Mouse (Mus musculus) MEL (cell line): ENCODE measurements at regions not wholly inside any gene's neighbourhood (a gene's known extent, or its start where the extent isn't known, plus 50 kb on each side); places are given as distances from the start of the nearest gene placed in this dataset.

Experiments
- DNase-seq: peaks from one replicate; pipeline ENCODE4 v3.0.0; 2011; ENCODE audit warnings: low read depth, low spot score
- H3K27ac ChIP-seq: 2 replicates; pipeline ENCODE4 v1.5.1; 2012; ENCODE audit warnings: low read depth, mild to moderate bottlenecking, control low read depth, low read length, moderate library complexity; ENCODE audit not compliant: control insufficient read depth
- H3K27me3 ChIP-seq, 2 experiments: fragments of 150-350 bp in 1 of 2; sonication (generic) in 1 of 2; 2 replicates each; pipeline ENCODE4 v1.6.1; 2012; ENCODE audit warnings: low read length in 2 of 2, mild to moderate bottlenecking in 2 of 2, improper control_type of control experiment in 1 of 2, moderate library complexity in 1 of 2; ENCODE audit not compliant: insufficient read depth in 2 of 2, control insufficient read depth in 1 of 2
- H3K36me3 ChIP-seq, 2 experiments: 2 replicates each; pipeline ENCODE4 v1.6.1; 2012 to 2014; ENCODE audit warnings: low read length in 2 of 2, improper control_type of control experiment in 1 of 2, inconsistent platforms in 1 of 2, mild to moderate bottlenecking in 1 of 2; ENCODE audit not compliant: insufficient read depth in 2 of 2, control insufficient read depth in 1 of 2
- H3K4me1 ChIP-seq, 2 experiments: fragments of 150-350 bp in 1 of 2; sonication (generic) in 1 of 2; 2 replicates each; pipeline ENCODE4 v1.6.1; 2012; ENCODE audit warnings: low read length in 2 of 2, improper control_type of control experiment in 1 of 2, mild to moderate bottlenecking in 1 of 2; ENCODE audit not compliant: insufficient read depth in 2 of 2, control insufficient read depth in 1 of 2
- H3K4me3 ChIP-seq, 2 experiments: fragments of 150-350 bp in 1 of 2; sonication (generic) in 1 of 2; 2 replicates each; pipeline ENCODE4 v1.5.1; 2012; ENCODE audit warnings: low read depth in 2 of 2, low read length in 2 of 2, mild to moderate bottlenecking in 2 of 2, moderate library complexity in 2 of 2, control low read depth in 1 of 2, improper control_type of control experiment in 1 of 2; ENCODE audit not compliant: control insufficient read depth in 1 of 2, insufficient read depth in 1 of 2
- H3K79me2 ChIP-seq: 2 replicates; pipeline ENCODE4 v1.6.1; 2012; ENCODE audit warnings: mild to moderate bottlenecking, low read length, moderate library complexity; ENCODE audit not compliant: control insufficient read depth, poor library complexity, insufficient read depth
- H3K9ac ChIP-seq: 2 replicates; pipeline ENCODE4 v1.6.1; 2012; ENCODE audit warnings: low read depth, mild to moderate bottlenecking, control low read depth, low read length, moderate library complexity; ENCODE audit not compliant: control insufficient read depth, poor library complexity, severe bottlenecking
- H3K9me3 ChIP-seq: fragments of 150-350 bp; sonication (generic); replicated peaks from 2 replicates; pipeline ENCODE4 v1.6.1; 2012; ENCODE audit warnings: mild to moderate bottlenecking, low read length, improper control_type of control experiment, moderate library complexity; ENCODE audit not compliant: insufficient read depth
- BHLHE40 ChIP-seq: IDR thresholded peaks from 2 replicates; pipeline ENCODE4 v1.6.1; 2012; ENCODE audit warnings: low read depth, mild to moderate bottlenecking, inconsistent platforms, low read length, improper control_type of control experiment, borderline replicate concordance
- E2F4 ChIP-seq: IDR thresholded peaks from 2 replicates; pipeline ENCODE4 v1.6.1; 2011; ENCODE audit warnings: low read depth, low read length, improper control_type of control experiment, borderline replicate concordance
- ELF1 ChIP-seq: IDR thresholded peaks from 2 replicates; pipeline ENCODE4 v1.6.1; 2014; ENCODE audit warnings: low read depth, mild to moderate bottlenecking, inconsistent platforms, low read length, improper control_type of control experiment, moderate library complexity
- EP300 ChIP-seq, 2 experiments: IDR thresholded peaks; 2 replicates each; pipeline ENCODE4 v1.6.1; 2011; ENCODE audit warnings: improper control_type of control experiment in 2 of 2, low read length in 2 of 2, low read depth in 1 of 2, mild to moderate bottlenecking in 1 of 2
- ETS1 ChIP-seq: IDR thresholded peaks from 2 replicates; pipeline ENCODE4 v1.6.1; 2012; ENCODE audit warnings: low read depth, mild to moderate bottlenecking, inconsistent platforms, low read length, improper control_type of control experiment, moderate library complexity
- MAFK ChIP-seq: IDR thresholded peaks from 2 replicates; pipeline ENCODE4 v1.6.1; 2011; ENCODE audit warnings: low read depth, mild to moderate bottlenecking, low read length, improper control_type of control experiment, borderline replicate concordance
- MAZ ChIP-seq: IDR thresholded peaks from 2 replicates; pipeline ENCODE4 v1.6.1; 2012; ENCODE audit warnings: low read depth, mild to moderate bottlenecking, inconsistent platforms, low read length, improper control_type of control experiment
- MEF2A ChIP-seq: IDR thresholded peaks from 2 replicates; pipeline ENCODE4 v1.6.1; 2014; ENCODE audit warnings: low read depth, mild to moderate bottlenecking, inconsistent platforms, low read length, improper control_type of control experiment; ENCODE audit not compliant: poor library complexity, insufficient replicate concordance, severe bottlenecking; ENCODE audit errors: extremely low read depth
- MXI1 ChIP-seq: IDR thresholded peaks from 2 replicates; pipeline ENCODE4 v1.6.1; 2011; ENCODE audit warnings: mild to moderate bottlenecking, low read depth, low read length, improper control_type of control experiment
- MYC ChIP-seq: IDR thresholded peaks from 2 replicates; pipeline ENCODE4 v1.6.1; 2011; ENCODE audit warnings: low read depth, mild to moderate bottlenecking, low read length, improper control_type of control experiment, moderate library complexity
- POLR2A ChIP-seq, 2 experiments: IDR thresholded peaks; 2 replicates each; pipeline ENCODE4 v1.6.1; 2011 to 2012; ENCODE audit warnings: low read length in 2 of 2, mild to moderate bottlenecking in 2 of 2, control low read depth in 1 of 2, improper control_type of control experiment in 1 of 2, low read depth in 1 of 2, moderate library complexity in 1 of 2; ENCODE audit not compliant: control insufficient read depth in 1 of 2, insufficient read depth in 1 of 2, poor library complexity in 1 of 2
- RAD21 ChIP-seq: IDR thresholded peaks from 2 replicates; pipeline ENCODE4 v1.6.1; 2011; ENCODE audit warnings: mild to moderate bottlenecking, low read depth, low read length, improper control_type of control experiment
- RCOR1 ChIP-seq: IDR thresholded peaks from 2 replicates; pipeline ENCODE4 v1.6.1; 2012; ENCODE audit warnings: low read depth, mild to moderate bottlenecking, inconsistent platforms, low read length, improper control_type of control experiment
- SIN3A ChIP-seq: IDR thresholded peaks from 2 replicates; pipeline ENCODE4 v1.6.1; 2012; ENCODE audit warnings: low read length, improper control_type of control experiment, inconsistent platforms
- TAL1 ChIP-seq: IDR thresholded peaks from 2 replicates; pipeline ENCODE4 v1.6.1; 2012; ENCODE audit warnings: mild to moderate bottlenecking, inconsistent platforms, low read length, moderate library complexity, mixed read lengths
- USF1 ChIP-seq: IDR thresholded peaks from 2 replicates; pipeline ENCODE4 v1.6.1; 2014; ENCODE audit warnings: low read depth, mild to moderate bottlenecking, inconsistent platforms, low read length, improper control_type of control experiment, moderate library complexity
- USF2 ChIP-seq, 2 experiments: IDR thresholded peaks; 2 replicates each; pipeline ENCODE4 v1.6.1; 2011 to 2012; ENCODE audit warnings: improper control_type of control experiment in 2 of 2, low read length in 2 of 2, borderline replicate concordance in 1 of 2, inconsistent platforms in 1 of 2, low read depth in 1 of 2, mild to moderate bottlenecking in 1 of 2; ENCODE audit not compliant: insufficient read depth in 1 of 2
- ZC3H11A ChIP-seq: IDR thresholded peaks from 2 replicates; pipeline ENCODE4 v1.6.1; 2012; ENCODE audit warnings: low read depth, mild to moderate bottlenecking, inconsistent platforms, low read length, improper control_type of control experiment
- ZKSCAN1 ChIP-seq: IDR thresholded peaks from 2 replicates; pipeline ENCODE4 v1.6.1; 2012; ENCODE audit warnings: low read depth, mild to moderate bottlenecking, inconsistent platforms, low read length, improper control_type of control experiment, moderate library complexity

DNA sequence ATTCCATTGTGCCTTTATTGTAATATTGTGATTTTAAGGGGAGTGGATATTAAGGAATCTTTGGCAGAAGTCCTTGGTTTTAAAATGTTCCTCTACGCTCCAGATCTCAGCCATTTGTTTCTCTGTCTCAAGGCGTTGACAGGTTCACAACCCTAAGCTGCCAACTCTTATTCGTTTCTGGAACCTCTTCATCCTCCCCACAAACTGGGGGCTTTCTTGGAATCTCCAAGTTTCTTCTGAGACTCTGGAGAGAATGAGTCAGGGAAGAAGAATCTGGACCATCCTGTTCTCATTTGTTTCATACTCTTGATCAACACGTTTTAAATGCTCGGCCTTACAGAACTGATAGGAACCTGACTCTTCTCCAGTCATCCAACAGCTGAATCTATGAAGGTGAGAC lies 351.4 kb upstream of the Nfe2l3 start:
- Histone ChIP-seq H3K4me3 (no peak overlapping the region), H3K4me1 (no peaks in the 10 kb centered on the region), H3K27me3 (no peaks in the 10 kb centered on the region), H3K9ac (no peak overlapping the region), H3K27ac (no peak overlapping the region), H3K36me3 (no peaks in the 10 kb centered on the region), H3K9me3 (no peaks in the 10 kb centered on the region), H3K79me2 (no peaks in the 10 kb centered on the region)
- no peak for TF ChIP-seq E2F4
- no peak for TF ChIP-seq ZC3H11A
- no peak for TF ChIP-seq MXI1
- no peak for TF ChIP-seq ETS1
- TF ChIP-seq MYC, result no peak
- no peak for TF ChIP-seq EP300 (IDR thresholded peaks at IDR 0.05; ENCODE audit: low read depth in 1 of 2, low read length in 2 of 2)
- no peak for TF ChIP-seq USF2 (IDR thresholded peaks at IDR 0.05; ENCODE audit: borderline replicate concordance in 1 of 2, insufficient read depth in 1 of 2, low read depth in 1 of 2, low read length in 2 of 2)
- TF ChIP-seq TAL1, result no peak
- no peak for TF ChIP-seq POLR2A (IDR thresholded peaks at IDR 0.05; ENCODE audit: control insufficient read depth in 1 of 2, insufficient read depth in 1 of 2, low read depth in 1 of 2, low read length in 2 of 2, poor library complexity in 1 of 2)
- TF ChIP-seq RAD21, result no peak
- no peak for DNase-seq

DNA sequence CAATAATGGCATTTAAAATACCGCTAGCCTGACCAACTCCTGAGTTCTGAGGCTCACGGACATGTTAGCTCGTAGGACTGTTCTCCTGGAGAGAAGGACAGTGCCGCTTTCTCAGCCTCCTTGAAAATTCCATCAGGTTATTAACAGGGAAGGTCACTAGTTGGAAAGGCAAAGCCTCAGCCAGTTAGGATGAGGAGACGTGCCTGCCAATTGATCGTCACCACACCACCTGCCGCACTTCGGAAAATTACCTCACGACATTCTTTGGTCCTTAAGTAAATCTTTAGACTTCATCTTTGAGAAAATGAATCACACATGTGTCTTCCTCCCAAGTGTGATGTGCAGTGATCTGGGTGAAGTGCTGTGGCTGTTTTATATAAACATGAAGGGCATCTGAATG lies 347.8 kb upstream of the Nfe2l3 start:
- H3K36me3 ChIP-seq, result no peaks in the 10 kb centered on the region
- no peaks in the 10 kb centered on the region for H3K9me3 ChIP-seq
- H3K9ac ChIP-seq, result no peak overlapping the region
- no peaks in the 10 kb centered on the region for H3K4me1 ChIP-seq
- H3K27ac ChIP-seq, result no peak overlapping the region
- TF ChIP-seq POLR2A (IDR thresholded peaks at IDR 0.05; ENCODE audit: control insufficient read depth in 1 of 2, insufficient read depth in 1 of 2, low read depth in 1 of 2, low read length in 2 of 2, poor library complexity in 1 of 2), result no peak
- TF ChIP-seq ZC3H11A, result no peak
- TF ChIP-seq E2F4, result no peak
- TF ChIP-seq ELF1, result no peak
- TF ChIP-seq BHLHE40, result no peak
- TF ChIP-seq ZKSCAN1, result no peak
- no peak for TF ChIP-seq EP300 (IDR thresholded peaks at IDR 0.05; ENCODE audit: low read depth in 1 of 2, low read length in 2 of 2)
- no peak for TF ChIP-seq RCOR1
- no peak for TF ChIP-seq MAZ
- TF ChIP-seq SIN3A, result no peak
- no peak for TF ChIP-seq MEF2A
- TF ChIP-seq USF1, result no peak
- TF ChIP-seq MYC, result no peak
- no peak for TF ChIP-seq MAFK
- no peak overlapping the region for H3K4me3 ChIP-seq
- no peaks in the 10 kb centered on the region for H3K79me2 ChIP-seq
- DNase-seq, result no peak
- no peaks in the 10 kb centered on the region for H3K27me3 ChIP-seq
